Mouse (Mus musculus) B cell, adult 67 days (primary cell): ENCODE data around the gene Klhl28. TPM values are rescaled to one million over a fixed set of nuclear protein-coding genes. Genes with fewer than 3 reads are reported as not detected.

Experiments
- total RNA-seq, 2 experiments: library from RNA; stranded (reverse); gene quantifications; 4 replicates each; pipeline ENCODE4 v1.2.4; 2023

Gene Klhl28
- total RNA-seq: 10 to 100 TPM; 28.9 to 31.5 TPM

DNA sequence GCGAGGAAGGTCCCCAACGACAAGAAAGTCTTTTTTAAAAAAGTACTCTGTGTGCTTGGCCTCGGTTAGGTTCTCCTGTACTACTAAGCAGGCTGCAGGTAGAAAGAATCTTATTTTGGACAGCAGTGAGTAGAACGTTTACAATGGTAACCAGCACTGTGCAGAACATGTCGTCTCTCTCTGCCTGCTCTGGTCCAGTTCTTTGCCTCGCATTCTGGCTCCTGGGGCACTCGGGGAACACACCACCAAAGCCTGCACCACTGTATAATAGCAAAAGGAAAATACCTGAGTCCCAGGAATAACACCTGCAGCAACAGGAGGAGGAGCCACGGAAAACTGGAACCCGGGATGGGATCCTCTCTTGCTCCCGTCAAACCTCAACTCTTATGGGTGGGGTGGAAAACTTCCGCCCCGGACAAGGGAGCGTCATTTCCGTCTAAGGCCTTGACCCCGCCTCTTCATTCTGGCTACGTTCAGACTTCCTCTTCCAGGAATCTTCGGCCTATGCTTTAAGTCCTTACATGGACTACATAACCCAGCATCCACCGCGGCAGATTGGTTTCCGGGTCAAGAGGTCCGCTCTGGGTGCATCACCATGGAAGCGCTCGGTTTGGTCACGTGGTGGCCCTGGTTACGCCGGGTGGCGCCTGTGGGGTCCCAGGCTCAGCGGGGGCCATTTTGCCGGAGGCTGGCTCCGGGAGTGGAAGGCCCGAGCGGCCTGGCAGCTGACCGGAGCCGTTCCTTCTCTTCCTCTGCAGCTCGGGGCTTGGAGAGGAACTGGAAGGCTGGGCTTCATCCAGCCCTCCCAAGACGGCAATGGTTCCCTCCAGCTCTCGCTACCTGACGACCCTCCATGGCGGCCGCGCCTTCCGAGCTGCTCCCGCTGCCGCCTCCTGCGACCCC lies at the start of gene Klhl28, which contains the start of gene Togaram1:
Gene Klhl28 (minus strand): TSS at position 411 of the 903 bp plus-strand sequence.
Gene Togaram1 (plus strand): TSS at position 681 of the 903 bp plus-strand sequence.

DNA sequence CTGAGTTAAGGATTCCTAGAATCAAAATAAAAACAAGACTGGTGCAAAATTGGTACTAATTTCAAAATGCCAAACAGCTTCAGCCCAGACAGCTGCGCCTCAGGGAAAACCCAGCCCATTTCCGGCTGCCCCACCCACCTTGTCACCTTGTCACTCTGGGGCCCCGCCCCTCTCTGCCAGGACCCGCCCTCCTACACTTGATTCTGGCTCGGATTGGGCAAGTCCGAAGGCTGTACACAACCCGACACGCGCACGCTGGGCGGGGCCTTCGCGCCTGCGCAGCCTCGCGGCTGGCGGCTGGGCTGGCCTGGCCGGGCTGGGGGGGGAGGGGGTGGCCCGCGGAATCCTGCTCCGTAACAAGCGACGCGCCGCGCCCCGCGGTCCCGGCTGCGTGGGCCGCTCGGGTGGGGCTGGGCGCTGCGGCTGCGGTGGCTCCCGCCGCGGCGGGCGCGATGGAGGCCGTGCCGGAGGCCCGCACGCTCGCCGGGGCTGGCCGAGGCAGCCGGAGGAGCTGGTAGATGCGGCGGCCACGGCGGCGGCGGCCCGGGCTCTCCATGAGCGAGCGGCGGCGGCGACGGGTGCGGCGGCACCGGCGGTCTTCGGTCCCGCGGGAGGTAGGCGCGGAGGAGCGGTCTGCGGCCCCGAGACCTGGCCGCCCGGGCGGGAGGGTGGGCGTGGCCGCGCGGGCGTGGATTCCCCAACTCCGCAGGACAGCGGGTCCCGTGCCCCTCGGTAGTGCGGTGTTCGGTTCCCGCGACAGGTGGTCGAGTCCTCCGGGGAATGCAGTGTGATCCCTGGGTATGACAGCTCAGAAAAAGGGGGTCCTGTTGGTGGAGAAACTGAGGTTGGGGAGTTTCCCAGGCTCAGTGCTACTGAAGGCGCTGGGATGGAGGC lies 47.5 kb downstream of the Klhl28 start, which contains the start of gene Gm527:
Gene Gm527 (plus strand): TSS at position 329 of the 894 bp plus-strand sequence.

Other genes with a start within 250 kb of the Klhl28 start
- 1 to 10 TPM; 6.3 to 8.9 TPM for gene Gm527, start 47.6 kb downstream of the Klhl28 start, total RNA-seq
- 10 to 100 TPM; 66.0 to 66.8 TPM for gene Togaram1, start 270 bp upstream of the Klhl28 start, total RNA-seq
- gene Prpf39, start 70.8 kb upstream of the Klhl28 start, total RNA-seq: 100 to 1,000 TPM; 153 to 159 TPM
- gene Fkbp3, start 108.5 kb upstream of the Klhl28 start, total RNA-seq: 10 to 100 TPM; 75.9 to 83.7 TPM
- gene Fancm, start 110.1 kb upstream of the Klhl28 start, total RNA-seq: 10 to 100 TPM; 27.7 to 28.7 TPM
- gene Mis18bp1, start 207.1 kb upstream of the Klhl28 start, total RNA-seq: 1 to 10 TPM; 2.3 to 2.4 TPM